Mouse (Mus musculus): ENCODE results near the gene Hpse.

DNA sequence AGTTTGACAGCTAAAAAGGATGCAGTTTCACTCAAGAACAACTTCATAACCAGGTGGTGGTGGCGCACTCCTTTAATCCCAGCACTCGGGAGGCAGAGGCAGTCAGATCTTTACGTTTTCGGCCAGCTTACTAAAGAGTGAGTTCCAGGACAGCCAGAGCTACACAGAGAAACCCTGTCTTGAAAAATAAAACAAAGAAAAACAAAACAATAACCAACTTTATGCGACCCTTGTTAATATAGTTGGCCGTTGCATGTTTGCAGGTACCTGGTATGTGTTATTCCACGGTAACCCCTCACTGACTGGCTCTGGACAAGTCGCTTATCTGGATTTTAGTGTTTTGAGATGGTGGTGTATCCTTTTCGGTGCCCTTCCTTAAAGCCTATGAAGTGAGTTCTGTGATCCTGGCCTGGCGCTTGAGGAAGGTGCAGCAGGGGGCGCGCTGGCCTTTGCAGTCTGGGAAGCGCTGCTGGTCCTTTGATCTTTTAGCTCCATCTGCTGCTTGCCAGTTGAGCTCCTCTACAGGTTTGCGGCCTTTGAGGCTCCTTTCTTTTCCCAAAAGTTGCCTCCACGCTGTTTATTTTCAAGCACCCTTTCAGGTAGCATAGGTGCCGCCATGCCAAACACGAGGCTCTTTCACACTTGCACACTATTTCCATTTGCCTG, 44.7 kb downstream of the Hpse start, which contains the start of gene Coq2:
- TF ChIP-seq CTCF (conservative IDR thresholded peaks at IDR 0.05; ENCODE audit: low read length): peak; percentile 45
- TF ChIP-seq POU5F1 (IDR thresholded peaks at IDR 0.05; ENCODE audit: borderline replicate concordance, low read length): no peak

Measured in E14TG2a.4 (cell line).